Mouse (Mus musculus): Measurements from ENCODE around the gene Cblc.

- TF ChIP-seq EP300 (optimal IDR thresholded peaks at IDR 0.05) (no peak), CTCF (IDR thresholded peaks at IDR 0.05; ENCODE audit: low read depth) (no peak)
These were observed 9.9 kb upstream of the Cblc start for GRCm38 (mm10) chr7:19806356-19806969.

Measured in stomach, postnatal 0 days (tissue).